Mouse (Mus musculus): ENCODE measurements at regions not wholly inside any gene's neighbourhood (a gene's known extent, or its start where the extent isn't known, plus 50 kb on each side); places are given as distances from the start of the nearest gene placed in this dataset.

DNA sequence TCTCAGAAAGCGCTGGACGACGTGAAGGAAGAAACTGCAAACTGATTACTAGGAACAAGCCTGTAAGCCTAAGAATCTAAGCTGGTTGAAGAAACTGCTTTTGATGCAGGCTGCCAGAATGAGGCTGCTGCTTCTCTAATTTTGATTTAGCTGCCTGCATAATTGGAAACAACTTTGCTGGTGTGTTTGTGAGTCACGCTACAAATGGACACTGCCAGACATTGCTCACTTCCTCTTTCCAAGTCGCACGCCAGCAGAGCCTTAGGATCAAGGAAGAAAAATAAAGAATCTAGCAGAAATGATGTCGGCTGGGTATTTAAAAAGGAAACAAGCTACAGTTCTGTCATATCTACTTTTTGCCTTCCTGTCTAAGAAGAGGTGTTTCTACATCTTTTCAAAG, 81.0 kb downstream of the A730046J19Rik start:
- DNase-seq (ENCODE audit: low spot score in 2 of 2) = peak in 1 of 2 experiments; percentile 1

DNA sequence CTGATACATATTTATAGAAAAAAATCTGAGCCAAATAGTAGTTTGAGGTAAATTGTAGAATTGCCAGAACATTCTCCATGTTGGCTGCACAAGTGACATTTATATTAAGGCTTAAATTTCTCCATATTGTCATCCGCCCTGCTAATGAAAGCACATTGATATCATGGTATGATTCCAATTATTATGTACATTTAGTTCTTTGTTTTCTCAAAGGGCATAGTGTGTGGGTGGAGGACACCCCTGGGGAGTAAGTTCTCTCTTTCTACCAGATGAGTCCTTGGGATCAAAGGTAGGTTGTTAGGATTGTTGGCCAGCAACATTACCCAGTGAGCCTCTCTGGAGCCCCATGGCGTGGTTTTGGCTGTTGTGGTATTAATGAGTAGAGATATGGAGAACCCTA, 51.7 kb upstream of the Alg13 start:
- no peak for DNase-seq (ENCODE audit: low spot score in 2 of 2)
